Mouse (Mus musculus): ENCODE data around the gene Tsen54. TPM values are rescaled to one million over a fixed set of nuclear protein-coding genes. Genes with fewer than 3 reads are reported as not detected.

Tsen54 gene
- 10 to 100 TPM; 14.0 to 14.5 TPM for total RNA-seq (2021)
- long read RNA-seq, experiment 1, transcript Tsen54-201 (11 exons, 1,979 nt) = major isoform, 11 of 27 reads
- long read RNA-seq, experiment 1, partial matches to known transcripts = 5 of 27 reads
- long read RNA-seq, experiment 1, other reads (novel, unspliced or antisense) = 10 of 27 reads
- long read RNA-seq, experiment 2, transcript Tsen54-201 (11 exons, 1,979 nt) = major isoform, 5 of 15 reads
- long read RNA-seq, experiment 2, partial matches to known transcripts = 2 of 15 reads
- long read RNA-seq, experiment 2, other reads (novel, unspliced or antisense) = 7 of 15 reads

DNA sequence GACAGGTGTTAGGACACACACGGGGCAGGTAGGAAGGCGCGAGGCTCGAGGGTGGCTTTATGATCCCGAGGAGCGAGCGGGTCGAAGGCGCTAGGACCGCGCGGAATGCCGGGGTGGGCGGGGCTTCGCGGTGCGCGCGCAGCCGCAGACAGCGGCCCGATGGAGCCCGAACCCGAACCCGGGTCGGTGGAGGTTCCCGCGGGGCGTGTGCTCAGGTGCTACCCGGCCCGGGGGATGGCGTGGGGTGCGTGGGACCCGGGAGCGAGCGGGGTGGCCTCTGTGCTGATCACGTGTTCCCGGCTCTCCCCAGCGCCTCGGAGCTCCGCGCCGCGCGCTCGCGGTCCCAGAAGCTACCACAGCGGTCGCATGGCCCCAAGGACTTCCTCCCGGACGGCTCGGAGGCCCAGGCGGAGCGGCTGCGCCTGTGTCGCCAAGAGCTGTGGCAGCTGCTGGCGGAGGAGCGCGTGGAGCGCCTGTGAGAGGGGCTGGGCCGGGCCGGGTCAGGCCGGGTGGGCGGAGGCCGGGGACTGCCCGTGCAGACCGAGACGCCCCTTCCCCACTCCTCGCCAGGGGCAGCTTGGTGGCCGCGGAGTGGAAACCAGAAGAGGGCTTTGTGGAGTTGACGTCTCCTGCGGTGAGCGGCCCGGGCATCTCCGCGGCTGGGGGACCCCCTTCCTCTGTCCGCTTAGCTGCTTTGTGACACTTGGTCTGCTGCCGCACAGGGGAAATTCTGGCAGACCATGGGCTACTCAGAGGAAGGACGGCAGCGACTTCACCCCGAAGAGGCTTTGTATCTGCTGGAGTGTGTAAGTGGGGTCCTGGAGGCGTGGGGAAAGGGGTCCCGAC is at the start of gene Tsen54:
Gene Tsen54 (plus strand): TSS at position 120 of the 846 bp plus-strand sequence.
- peak; percentile 91 for DNase-seq (ENCODE audit: low spot score in 2 of 2)

- DNase-seq (ENCODE audit: low spot score in 2 of 2) = peak; percentile 97 to 98
Observed at GRCm38 (mm10) chr11:115765103-115765606, 49.4 kb upstream of the Tsen54 start, which contains the start of gene Tmem94. Gene Tmem94, plus strand, starts transcription at chr11:115765433.

- DNase-seq (ENCODE audit: low spot score in 2 of 2) = peak in 1 of 2 experiments; percentile 49
Observed at GRCm38 (mm10) chr11:115765607-115766141, 48.9 kb upstream of the Tsen54 start.

- no peak for DNase-seq (ENCODE audit: low spot score in 2 of 2)
Observed at GRCm38 (mm10) chr11:115766356-115766943, 48.1 kb upstream of the Tsen54 start.

GRCm38 (mm10) chr11:115766981-115767380 is 47.5 kb upstream of the Tsen54 start:
- no peak for DNase-seq (ENCODE audit: low spot score in 2 of 2)

GRCm38 (mm10) chr11:115768896-115769295 is 45.6 kb upstream of the Tsen54 start:
- no peak for DNase-seq (ENCODE audit: low spot score in 2 of 2)

- DNase-seq (ENCODE audit: low spot score in 2 of 2) = no peak
Observed at GRCm38 (mm10) chr11:115774653-115775052, 39.9 kb upstream of the Tsen54 start.

GRCm38 (mm10) chr11:115775821-115776665 is 38.5 kb upstream of the Tsen54 start:
- DNase-seq (ENCODE audit: low spot score in 2 of 2) = no peak

- no peak for DNase-seq (ENCODE audit: low spot score in 2 of 2)
Observed at GRCm38 (mm10) chr11:115776954-115777353, 37.6 kb upstream of the Tsen54 start.

GRCm38 (mm10) chr11:115777487-115778335 is 36.8 kb upstream of the Tsen54 start:
- DNase-seq (ENCODE audit: low spot score in 2 of 2) = no peak

DNA sequence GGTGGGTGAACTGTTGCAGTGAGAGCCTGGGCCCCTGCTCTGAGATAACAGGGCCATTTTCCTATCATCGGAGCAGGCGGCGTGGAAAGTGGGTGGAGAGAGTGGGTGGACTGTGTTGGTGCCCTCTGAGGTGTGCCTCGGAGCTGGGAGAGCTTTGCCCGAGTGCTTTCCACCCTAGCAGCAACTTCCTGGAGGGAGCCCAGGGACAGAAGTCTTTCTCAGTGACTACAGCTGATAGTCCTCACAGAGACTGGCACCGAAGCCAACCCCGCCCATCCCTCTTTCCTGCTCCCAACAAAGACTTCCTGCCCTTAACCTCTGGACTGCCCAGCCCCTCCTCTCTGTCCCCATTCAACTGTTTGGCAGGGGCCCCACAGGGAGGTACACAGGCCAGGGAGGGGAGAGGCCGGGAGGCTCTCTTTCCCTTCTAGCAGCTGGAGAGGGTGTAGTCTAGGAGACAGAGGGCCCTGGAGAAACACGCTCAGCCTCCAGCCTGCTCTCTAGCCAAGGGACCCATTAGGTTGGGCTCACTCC is 35.4 kb upstream of the Tsen54 start:
- DNase-seq (ENCODE audit: low spot score in 2 of 2) = peak; percentile 25 to 38

- peak; percentile 40 to 60 for DNase-seq (ENCODE audit: low spot score in 2 of 2)
Observed at GRCm38 (mm10) chr11:115780141-115781070, 34.1 kb upstream of the Tsen54 start.

GRCm38 (mm10) chr11:115786473-115786872 is 28.1 kb upstream of the Tsen54 start:
- no peak for DNase-seq (ENCODE audit: low spot score in 2 of 2)

GRCm38 (mm10) chr11:115789787-115790186 is 24.7 kb upstream of the Tsen54 start:
- DNase-seq (ENCODE audit: low spot score in 2 of 2) = no peak

DNA sequence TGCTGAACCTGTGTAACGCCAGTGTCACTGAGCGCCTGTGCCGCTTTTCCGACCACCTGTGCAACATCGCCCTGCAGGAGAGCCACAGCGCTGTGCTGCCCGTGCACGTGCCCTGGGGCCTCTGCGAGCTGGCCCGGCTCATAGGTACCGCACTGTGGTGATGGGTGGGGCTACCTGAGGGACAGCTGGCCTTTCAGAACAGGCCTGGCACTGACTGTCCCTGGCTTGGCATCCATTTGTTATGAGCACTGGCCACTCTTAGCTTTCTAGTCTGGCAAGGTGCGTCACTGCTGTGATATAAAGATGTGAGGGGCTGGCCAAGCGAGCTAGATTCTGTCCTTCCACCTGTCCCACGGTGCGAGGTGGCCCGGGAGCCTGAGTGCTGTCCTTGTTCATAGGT is 22.6 kb upstream of the Tsen54 start:
- DNase-seq (ENCODE audit: low spot score in 2 of 2) = no peak

- no peak for DNase-seq (ENCODE audit: low spot score in 2 of 2)
Observed at GRCm38 (mm10) chr11:115792353-115792752, 22.2 kb upstream of the Tsen54 start.

- DNase-seq (ENCODE audit: low spot score in 2 of 2) = no peak
Observed at GRCm38 (mm10) chr11:115796898-115797297, 17.6 kb upstream of the Tsen54 start.

GRCm38 (mm10) chr11:115797665-115798064 is 16.9 kb upstream of the Tsen54 start:
- DNase-seq (ENCODE audit: low spot score in 2 of 2) = no peak
